Mouse (Mus musculus): ENCODE measurements around the gene Sars2. TPM values are rescaled to one million over a fixed set of nuclear protein-coding genes. Genes with fewer than 3 reads are reported as not detected.

Sars2 gene
- 16.3 and 17.0 TPM in 2 replicates for polyA plus RNA-seq (2012; rRNA removed)

DNA sequence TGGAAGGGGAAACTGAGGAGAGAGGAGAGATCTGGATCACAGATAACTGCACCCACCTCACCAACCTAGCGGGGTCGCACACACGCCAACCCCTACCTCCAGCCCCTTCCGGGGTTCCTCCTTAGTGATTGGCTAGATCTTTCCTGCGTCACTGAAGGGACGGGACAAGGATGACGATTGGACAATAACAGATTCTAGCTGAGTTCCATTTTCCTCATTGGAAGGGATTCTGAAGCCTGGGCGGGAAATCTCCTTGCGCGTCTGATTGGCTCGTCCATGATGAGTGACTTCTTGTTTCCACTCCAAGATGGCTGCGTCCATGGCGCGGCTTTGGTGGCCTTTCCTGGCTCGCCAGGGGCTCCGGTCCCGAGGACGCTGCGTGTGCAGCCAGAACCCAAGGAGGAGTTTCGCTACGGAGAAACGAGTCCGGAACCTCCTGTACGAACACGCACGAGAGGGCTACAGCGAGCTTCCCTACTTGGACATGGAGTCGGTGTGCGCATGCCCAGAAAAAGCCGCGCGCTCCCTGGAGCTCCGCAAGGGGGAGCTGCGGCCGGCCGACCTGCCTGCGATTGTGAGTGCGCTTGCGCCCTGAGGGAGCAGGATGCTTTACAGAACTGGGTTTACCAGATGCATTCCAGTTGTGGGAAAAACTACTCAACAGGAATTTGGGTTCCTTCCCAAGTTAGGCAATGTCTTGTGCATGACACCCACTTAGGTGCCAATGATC lies at the start of gene Sars2, which contains the start of gene Mrps12:
Gene Sars2 (plus strand): TSS at position 284 of the 730 bp plus-strand sequence.
Gene Mrps12 (minus strand): TSS at position 112 of the 730 bp plus-strand sequence.

DNA sequence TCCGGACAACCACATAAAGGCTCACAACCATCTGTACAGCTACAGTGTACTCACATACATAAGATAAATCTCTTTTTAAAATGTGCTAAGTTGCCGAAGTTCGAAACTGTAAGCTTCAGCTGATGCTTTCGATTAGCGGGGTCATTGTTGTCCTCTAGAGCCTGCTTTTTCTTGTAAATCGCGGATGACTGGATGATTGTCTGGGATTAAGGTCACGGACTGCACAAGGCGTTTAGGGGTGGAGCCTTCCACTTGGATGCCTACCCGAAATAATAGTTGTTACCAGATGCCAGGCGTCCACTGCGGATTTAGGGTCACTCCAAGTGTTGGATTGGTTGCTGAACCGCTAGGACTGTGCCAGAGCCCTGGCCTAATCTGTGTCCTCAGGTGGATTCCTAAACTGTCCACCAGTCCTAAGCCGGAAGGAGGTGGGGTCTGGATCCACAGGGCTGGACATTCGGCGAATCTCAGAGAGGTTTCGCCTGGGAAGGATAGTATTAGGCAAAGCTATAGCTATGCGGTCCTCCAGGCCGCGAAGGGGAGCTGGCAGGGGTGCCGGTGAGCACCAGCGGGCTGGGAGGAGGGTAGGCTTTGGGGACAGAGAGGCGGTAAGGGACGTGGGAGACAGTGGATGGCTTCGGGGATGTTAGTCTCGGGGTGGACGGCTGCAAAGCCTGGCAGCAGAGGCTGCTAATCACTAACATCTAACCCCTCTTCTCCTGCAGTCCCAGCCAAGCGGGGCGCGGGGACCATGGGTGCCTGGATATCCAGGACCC lies 49.1 kb upstream of the Sars2 start, which contains the start of gene Fbxo27:
Gene Fbxo27 (plus strand): TSS at position 305 of the 776 bp plus-strand sequence.

DNA sequence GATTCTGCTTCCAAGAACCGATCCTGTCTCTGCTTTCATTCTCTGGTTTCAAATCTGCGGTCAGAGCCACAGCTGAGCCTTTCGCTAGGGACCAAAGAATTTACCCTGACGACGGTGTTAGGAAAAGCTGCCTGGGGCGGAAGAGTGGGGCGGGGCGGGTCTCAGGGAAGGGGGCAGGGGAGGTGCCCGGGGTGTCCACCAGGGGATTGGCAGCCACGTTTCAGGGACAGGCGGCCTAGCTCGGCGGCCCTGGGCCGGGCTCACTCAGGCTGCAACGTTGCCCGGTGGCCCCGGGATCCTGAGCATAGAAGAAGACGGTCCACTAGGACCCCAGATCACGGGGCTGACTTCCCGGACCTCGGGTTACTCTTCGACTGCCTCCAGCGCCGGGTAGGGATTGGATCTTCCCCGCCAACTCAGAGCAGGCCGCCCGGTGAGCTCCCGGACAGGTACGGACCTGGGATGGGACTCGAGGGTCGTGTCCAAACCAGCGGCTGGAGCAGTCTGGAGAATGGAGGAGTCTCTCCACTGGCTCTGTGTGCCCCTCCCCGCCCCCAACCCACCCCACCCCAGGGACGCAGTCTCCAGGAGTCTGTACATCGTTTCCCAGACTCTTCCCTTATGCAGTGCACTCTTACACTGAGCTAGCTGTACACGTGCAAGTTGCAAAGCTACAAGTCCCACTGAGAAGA lies 25.1 kb upstream of the Sars2 start, which contains the start of gene Fbxo17:
Gene Fbxo17 (plus strand): TSS at position 215 of the 692 bp plus-strand sequence.

DNA sequence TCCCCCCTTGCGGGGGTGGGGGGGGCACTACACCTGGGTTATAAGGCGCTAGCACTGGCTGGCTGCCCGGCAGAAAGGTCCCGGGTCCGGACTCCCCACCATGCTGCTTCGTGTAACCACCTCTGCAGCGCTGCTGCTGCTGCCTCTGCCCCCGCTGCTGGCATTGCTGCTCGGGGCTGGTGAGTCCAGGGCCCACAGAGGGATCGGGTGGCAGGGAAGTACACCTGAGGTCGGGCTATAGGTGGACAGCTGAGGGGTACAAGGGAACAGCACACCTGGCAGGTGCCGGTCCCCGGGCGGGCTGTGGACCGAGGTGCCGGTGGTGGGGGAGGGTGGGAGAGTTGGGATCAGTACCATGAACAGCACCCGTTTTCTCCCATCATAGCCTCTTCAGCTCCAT lies 14.3 kb downstream of the Sars2 start, which contains the start of gene Ccer2:
Gene Ccer2 (plus strand): TSS at position 96 of the 400 bp plus-strand sequence.

DNA sequence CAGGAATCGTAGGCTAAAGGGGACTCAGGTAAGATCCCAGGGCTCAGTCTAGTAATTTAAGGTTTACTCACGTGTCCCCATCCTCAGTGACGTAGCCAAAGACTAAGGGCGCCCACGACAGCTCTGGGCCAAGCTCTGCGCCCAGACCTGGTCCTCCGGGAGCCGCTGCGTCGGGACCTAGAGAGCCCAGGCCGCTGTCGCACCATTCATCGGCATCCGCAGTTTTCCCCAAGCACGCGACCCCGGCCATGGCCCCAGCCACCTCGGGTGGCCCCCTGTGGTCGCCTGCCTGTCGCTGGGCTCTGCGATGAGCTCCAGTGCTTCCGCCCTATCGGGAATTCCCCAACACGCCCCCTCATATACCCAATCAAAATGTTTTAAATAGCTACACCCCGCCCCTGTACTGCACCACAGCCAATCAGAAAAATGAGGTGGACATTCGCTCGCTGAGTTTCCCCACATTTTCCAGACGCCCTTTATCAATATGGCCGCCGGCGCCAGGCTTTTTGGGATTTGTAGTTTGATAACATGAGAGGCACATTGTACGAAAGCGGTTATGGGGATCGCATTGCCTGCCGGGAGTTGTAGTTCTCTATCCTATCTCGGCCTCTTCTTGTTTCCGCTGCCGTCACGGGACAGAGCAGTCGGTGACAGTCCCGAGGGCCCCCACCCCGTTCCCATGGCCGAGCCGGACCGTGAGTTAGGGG lies 24.5 kb downstream of the Sars2 start, which contains the start of gene Sirt2:
Gene Sirt2 (plus strand): TSS at position 563 of the 707 bp plus-strand sequence.

DNA sequence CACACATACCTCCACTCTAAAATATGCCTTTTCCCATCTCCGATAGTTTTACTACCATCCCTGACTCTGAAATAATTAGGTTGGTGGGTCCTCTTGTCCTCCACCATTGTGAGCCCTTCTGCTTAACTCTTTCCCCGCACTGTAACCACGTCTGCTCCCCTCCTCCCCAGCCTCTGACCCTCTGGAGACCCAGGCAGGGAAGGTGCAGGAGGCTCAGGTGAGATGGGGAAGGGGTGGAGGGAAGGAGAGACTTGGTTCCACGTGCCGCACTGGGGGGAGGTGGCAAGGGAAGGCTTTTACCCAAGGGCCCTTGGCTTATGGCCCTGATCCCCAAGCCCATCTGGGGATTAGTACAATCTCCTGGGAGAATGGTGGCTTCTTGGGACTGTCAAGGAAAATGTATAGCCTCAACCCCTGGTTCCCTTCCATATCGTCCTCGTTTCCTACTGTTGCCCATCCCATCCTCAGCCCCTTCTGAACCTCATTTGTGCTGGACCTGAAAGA lies 25.7 kb downstream of the Sars2 start, which contains the start of gene Nfkbib:
Gene Nfkbib (minus strand): TSS at position 51 of the 504 bp plus-strand sequence.

DNA sequence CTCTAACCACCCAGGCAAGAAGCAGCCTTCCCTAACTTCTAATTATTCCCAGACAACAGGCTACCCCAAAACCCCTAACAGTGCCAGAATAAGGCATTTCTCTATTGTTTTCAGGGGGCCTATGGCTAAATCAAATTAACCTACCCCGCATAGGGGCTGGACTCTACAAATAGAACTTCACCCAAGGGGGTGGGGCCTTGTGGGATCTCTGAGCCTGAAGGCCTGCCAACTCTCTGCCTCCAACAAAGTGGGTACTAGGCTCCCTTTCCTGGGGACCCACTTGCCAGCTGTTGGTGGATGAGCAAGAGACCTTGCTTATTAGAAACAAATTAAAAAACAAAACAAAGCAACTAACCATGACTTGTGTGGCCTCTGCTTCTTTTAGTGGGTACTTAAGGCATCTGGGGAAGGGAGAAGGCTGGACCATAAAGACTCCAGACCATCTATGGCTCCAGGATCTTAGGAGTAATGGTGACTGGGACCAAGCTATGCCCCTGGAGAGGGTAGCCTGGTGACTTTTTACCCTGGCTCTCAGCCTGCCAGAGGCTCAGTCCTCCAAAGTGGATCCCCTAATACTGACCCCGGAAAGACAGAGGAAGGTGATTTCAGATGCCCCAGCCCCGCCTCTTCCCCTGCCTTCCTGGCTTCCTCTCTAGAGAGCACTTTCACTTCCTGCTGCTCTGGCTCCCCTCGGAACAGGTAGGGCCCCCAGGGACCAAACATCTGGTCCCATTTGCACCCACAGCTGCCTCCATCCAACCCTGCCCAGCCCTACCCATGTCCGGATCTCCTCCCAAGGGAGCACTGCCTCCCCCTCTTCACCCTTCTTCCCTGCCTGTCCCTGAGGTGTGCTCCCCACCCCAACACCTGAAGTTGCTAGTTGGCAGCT lies 46.8 kb downstream of the Sars2 start, which contains the start of gene Rinl:
Gene Rinl (plus strand): TSS at position 663 of the 889 bp plus-strand sequence.

Other genes starting within 250 kb of the Sars2 start
- gene Ifnl2, start 231.5 kb upstream of the Sars2 start, polyA plus RNA-seq (2012; rRNA removed): not detected in 2 replicates
- gene Ifnl3, start 219.2 kb upstream of the Sars2 start, polyA plus RNA-seq (2012; rRNA removed): not detected in 2 replicates
- gene Sycn, start 201.1 kb upstream of the Sars2 start, polyA plus RNA-seq (2012; rRNA removed): 12.7 and 29.8 TPM in 2 replicates
- 21.6 and 26.7 TPM in 2 replicates for gene Nccrp1, start 194.7 kb upstream of the Sars2 start, polyA plus RNA-seq (2012; rRNA removed)
- 45.2 and 47.7 TPM in 2 replicates for gene Samd4b, start 143.8 kb upstream of the Sars2 start, polyA plus RNA-seq (2012; rRNA removed)
- gene Pak4, start 143.8 kb upstream of the Sars2 start, polyA plus RNA-seq (2012; rRNA removed): 50.1 and 60.8 TPM in 2 replicates
- gene Acp7, start 110.7 kb upstream of the Sars2 start, polyA plus RNA-seq (2012; rRNA removed): 10.0 and 30.7 TPM in 2 replicates
- 3.5 and 6.7 TPM in 2 replicates for gene Fbxo27, start 49.1 kb upstream of the Sars2 start, polyA plus RNA-seq (2012; rRNA removed)
- gene Fbxo17, start 25.2 kb upstream of the Sars2 start, polyA plus RNA-seq (2012; rRNA removed): 1.9 and 3.6 TPM in 2 replicates
- gene Mrps12, start 172 bp upstream of the Sars2 start, polyA plus RNA-seq (2012; rRNA removed): 59.5 and 86.8 TPM in 2 replicates
- gene Ccer2, start 14.2 kb downstream of the Sars2 start, polyA plus RNA-seq (2012; rRNA removed): not detected in 2 replicates
- 27.3 and 27.5 TPM in 2 replicates for gene Sirt2, start 24.7 kb downstream of the Sars2 start, polyA plus RNA-seq (2012; rRNA removed)
- 37.7 and 47.8 TPM in 2 replicates for gene Nfkbib, start 25.5 kb downstream of the Sars2 start, polyA plus RNA-seq (2012; rRNA removed)
- 1.2 and 2.8 TPM in 2 replicates for gene Rinl, start 47.0 kb downstream of the Sars2 start, polyA plus RNA-seq (2012; rRNA removed)
- gene Hnrnpl, start 66.5 kb downstream of the Sars2 start, polyA plus RNA-seq (2012; rRNA removed): 55.2 and 66.9 TPM in 2 replicates
- 174 and 196 TPM in 2 replicates for gene Ech1, start 83.2 kb downstream of the Sars2 start, polyA plus RNA-seq (2012; rRNA removed)
- gene Lgals4, start 91.9 kb downstream of the Sars2 start, polyA plus RNA-seq (2012; rRNA removed): 260 and 273 TPM in 2 replicates
- gene Lgals7, start 121.9 kb downstream of the Sars2 start, polyA plus RNA-seq (2012; rRNA removed): 1,372 and 1,393 TPM in 2 replicates
- 1.5 and 3.3 TPM in 2 replicates for gene Capn12, start 139.4 kb downstream of the Sars2 start, polyA plus RNA-seq (2012; rRNA removed)
- gene Actn4, start 220.3 kb downstream of the Sars2 start, polyA plus RNA-seq (2012; rRNA removed): 295 and 310 TPM in 2 replicates
- gene Eif3k, start 239.9 kb downstream of the Sars2 start, polyA plus RNA-seq (2012; rRNA removed): 86.0 and 100 TPM in 2 replicates
- gene Map4k1, start 240.1 kb downstream of the Sars2 start, polyA plus RNA-seq (2012; rRNA removed): 1.3 and 2.2 TPM in 2 replicates